Mouse (Mus musculus) kidney, postnatal 0 days (tissue): ENCODE measurements at regions not wholly inside any gene's neighbourhood (a gene's known extent, or its start where the extent isn't known, plus 50 kb on each side); places are given as distances from the start of the nearest gene placed in this dataset.

Experiments used
- ATAC-seq: fragments of 200-750 bp; cut with Nextera tagmentation; replicated peaks from 2 replicates; pipeline ENCODE4 v1.8.0; 2017; ENCODE audit warnings: low read depth, moderate number of reproducible peaks, moderate TSS enrichment, moderate library complexity; ENCODE audit not compliant: low FRiP score
- DNase-seq: peaks from one replicate; pipeline ENCODE4 v3.0.0-alpha.2; 2016; ENCODE audit warnings: low spot score
- H3K27ac ChIP-seq: fragments of 300-500 bp; sonication (generic); 2 replicates; pipeline ENCODE4 v1.5.1; 2014; ENCODE audit warnings: mild to moderate bottlenecking
- H3K27me3 ChIP-seq: fragments of 300-500 bp; sonication (generic); 2 replicates; pipeline ENCODE4 v1.6.1; 2014; ENCODE audit warnings: low read length, mixed read lengths; ENCODE audit not compliant: insufficient read depth
- H3K36me3 ChIP-seq: fragments of 300-500 bp; sonication (generic); 2 replicates; pipeline ENCODE4 v1.6.1; 2014; ENCODE audit warnings: low read length, mixed read lengths; ENCODE audit not compliant: insufficient read depth
- H3K4me1 ChIP-seq: fragments of 300-500 bp; sonication (generic); replicated peaks from 2 replicates; pipeline ENCODE4 v1.6.1; 2014; ENCODE audit warnings: antibody characterized with exemption, low read length, mixed read lengths; ENCODE audit not compliant: insufficient read depth
- H3K4me2 ChIP-seq: fragments of 300-500 bp; sonication (generic); 2 replicates; pipeline ENCODE4 v1.6.1; 2014; ENCODE audit warnings: mild to moderate bottlenecking, low read length, moderate library complexity, mixed read lengths
- H3K4me3 ChIP-seq: fragments of 300-500 bp; sonication (generic); replicated peaks from 2 replicates; pipeline ENCODE4 v1.5.1; 2014; ENCODE audit warnings: low read depth, low read length
- H3K9ac ChIP-seq: fragments of 300-500 bp; sonication (generic); 2 replicates; pipeline ENCODE4 v1.6.1; 2014; ENCODE audit warnings: low read depth, low read length
- H3K9me3 ChIP-seq: fragments of 300-500 bp; sonication (generic); replicated peaks from 2 replicates; pipeline ENCODE4 v1.6.1; 2016; ENCODE audit warnings: low read length, inconsistent platforms, mixed read lengths
- CTCF ChIP-seq: IDR thresholded peaks from 2 replicates; pipeline ENCODE4 v1.5.1; 2016; ENCODE audit warnings: antibody characterized with exemption, low read depth, mild to moderate bottlenecking, moderate library complexity
- WGBS: fragments of 180-500 bp; shearing (Covaris S2); extraction: QIAGEN DNeasy Blood & Tissue Kit; methylation state at CpG from one replicate; pipeline ENCODE4 v1.1.7; 2014; 5-methylcytosine and 5-hydroxymethylcytosine counted together

DNA sequence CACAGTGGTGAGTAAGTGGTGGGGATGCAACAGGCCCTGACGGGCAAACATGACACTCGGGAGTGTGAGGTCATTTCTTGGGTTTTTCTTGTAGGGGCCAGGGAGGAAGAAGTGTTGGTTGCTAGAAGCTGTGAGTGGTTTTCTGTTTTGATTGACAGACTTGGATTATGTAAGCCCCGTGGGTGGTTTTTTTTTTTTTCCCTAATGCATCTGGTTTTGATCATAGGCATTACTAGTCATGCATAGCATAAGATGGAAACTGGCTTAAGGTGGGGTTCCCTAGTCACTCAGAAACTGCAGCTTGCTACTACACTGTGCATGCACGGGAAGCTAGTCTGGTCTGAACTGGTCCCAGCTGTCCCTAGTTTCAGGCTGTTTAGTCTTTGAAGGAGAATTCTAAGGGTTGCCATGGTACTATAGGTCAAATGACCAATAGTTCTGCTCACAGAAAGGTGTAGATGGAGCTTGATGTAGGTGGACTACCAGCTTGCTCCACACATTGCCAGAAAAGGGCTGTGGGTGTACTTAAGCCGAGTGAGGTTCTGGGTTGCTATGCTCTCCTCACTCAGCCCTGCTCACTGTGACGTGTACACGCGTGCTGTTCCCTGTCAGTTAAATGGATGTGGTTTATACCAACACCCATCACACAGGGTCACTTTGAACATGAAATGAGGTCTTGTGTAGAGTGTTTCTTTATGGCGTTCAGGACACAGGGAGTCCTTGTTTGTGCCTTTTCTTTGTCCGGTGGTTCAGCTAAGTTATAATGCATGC lies 301.9 kb downstream of the Fut8 start:
- no peak overlapping the region for H3K27ac ChIP-seq
- WGBS: 83% methylated on average over 10 of the region's 10 CpGs
- no peaks in the 10 kb centered on the region for H3K27me3 ChIP-seq
- H3K4me2 ChIP-seq: no peak overlapping the region
- no peak overlapping the region for H3K4me3 ChIP-seq
- no peak overlapping the region for H3K9ac ChIP-seq
- no peaks in the 10 kb centered on the region for H3K4me1 ChIP-seq
- TF ChIP-seq CTCF: no peak
- no peaks in the 10 kb centered on the region for H3K36me3 ChIP-seq
- ATAC-seq (no peak; the same call in 1 of the 2 replicates), DNase-seq (no peak)
- no peaks in the 10 kb centered on the region for H3K9me3 ChIP-seq

DNA sequence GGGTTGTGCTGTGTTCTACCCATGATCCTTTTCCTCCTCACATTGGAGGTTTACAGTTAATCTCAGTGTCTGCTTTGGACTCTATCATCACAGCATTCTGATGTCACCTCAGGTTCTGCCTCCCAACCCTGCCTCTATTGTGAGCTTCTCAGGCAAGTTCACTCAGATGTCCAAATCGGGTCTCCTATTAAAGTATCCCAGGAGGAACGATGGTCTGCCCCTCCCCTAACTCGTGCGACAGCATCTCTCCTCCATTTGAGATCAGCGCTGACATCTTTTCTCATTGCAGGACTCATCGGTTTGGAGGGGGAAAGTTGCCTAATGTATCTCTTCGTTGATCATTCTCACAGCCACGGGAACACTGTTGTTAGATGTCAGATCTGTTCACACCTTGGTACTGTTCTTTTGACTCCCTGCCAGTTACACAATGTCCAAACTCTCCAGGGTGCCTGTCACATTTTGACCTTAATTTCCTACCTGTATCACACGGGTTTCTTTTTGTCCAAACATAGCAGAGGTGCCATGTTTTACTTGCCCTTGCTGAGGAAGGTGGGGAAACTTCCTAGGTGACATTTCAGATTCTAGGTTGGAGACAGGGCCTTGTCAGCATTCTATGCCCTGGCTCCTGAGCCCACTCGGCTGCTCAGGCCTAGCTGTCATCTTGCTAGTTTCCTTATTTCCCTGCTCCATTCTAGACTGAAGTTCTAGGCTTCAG lies 303.3 kb downstream of the Fut8 start:
- Histone ChIP-seq H3K27me3 (no peaks in the 10 kb centered on the region), H3K36me3 (no peaks in the 10 kb centered on the region), H3K9ac (no peak overlapping the region), H3K27ac (no peak overlapping the region), H3K4me2 (no peak overlapping the region), H3K9me3 (no peaks in the 10 kb centered on the region), H3K4me1 (no peaks in the 10 kb centered on the region), H3K4me3 (no peak overlapping the region)
- TF ChIP-seq CTCF: no peak
- 86% methylated on average over 10 of the region's 10 CpGs for WGBS
- ATAC-seq (no peak), DNase-seq (no peak)

DNA sequence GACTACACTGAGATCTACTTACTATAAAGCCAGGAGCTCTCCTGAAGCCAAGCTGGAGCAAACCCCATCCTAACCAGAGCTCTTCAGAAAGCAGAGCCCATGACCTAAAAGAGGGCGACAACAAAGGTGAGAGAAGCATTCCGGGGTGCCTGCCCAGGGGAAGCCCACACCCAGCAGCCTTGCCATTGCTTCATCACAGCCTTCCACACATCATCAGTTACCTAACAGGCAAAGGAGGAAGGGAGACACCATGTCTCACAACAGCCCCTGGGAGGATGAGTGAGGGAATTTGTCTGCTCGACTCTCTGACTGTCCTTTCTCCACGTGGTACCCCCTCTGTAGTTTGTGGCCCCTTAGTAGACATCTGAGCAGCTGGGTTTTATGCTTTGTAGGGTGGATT lies 303.9 kb downstream of the Fut8 start:
- Histone ChIP-seq H3K27ac (no peak overlapping the region), H3K4me3 (no peak overlapping the region), H3K4me1 (no peaks in the 10 kb centered on the region), H3K9me3 (no peaks in the 10 kb centered on the region), H3K4me2 (no peak overlapping the region), H3K9ac (no peak overlapping the region), H3K36me3 (no peaks in the 10 kb centered on the region), H3K27me3 (no peaks in the 10 kb centered on the region)
- no peak for DNase-seq
- ATAC-seq: no peak
- TF ChIP-seq CTCF: no peak
- WGBS: 83% methylated on average over 4 of the region's 4 CpGs

DNA sequence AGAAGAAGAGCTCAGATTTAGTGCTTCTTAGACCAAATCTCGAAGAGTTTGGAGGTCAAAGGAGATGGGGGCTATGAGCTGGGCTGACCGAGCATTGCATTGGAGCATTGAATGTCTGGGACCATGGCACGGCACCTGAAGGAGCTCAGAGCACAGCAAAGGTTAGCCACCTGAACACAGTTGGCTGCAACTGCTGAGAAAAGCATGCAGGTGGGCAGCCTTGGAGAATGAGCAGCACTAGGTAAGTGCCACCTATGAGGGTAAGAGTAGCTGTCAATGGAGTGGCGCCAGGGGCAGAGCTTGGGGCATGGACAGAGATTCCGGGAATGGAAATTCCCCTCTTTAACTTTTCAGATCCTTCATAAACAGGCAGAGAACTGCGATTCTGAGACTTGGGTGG lies 305.7 kb downstream of the Fut8 start:
- DNase-seq (no peak), ATAC-seq (no peak)
- 79% methylated on average over 6 of the region's 6 CpGs for WGBS
- Histone ChIP-seq H3K36me3 (no peaks in the 10 kb centered on the region), H3K27ac (no peak overlapping the region), H3K9me3 (no peaks in the 10 kb centered on the region), H3K27me3 (no peaks in the 10 kb centered on the region), H3K4me3 (no peak overlapping the region), H3K4me2 (no peak overlapping the region), H3K4me1 (no peaks in the 10 kb centered on the region), H3K9ac (no peak overlapping the region)
- no peak for TF ChIP-seq CTCF

DNA sequence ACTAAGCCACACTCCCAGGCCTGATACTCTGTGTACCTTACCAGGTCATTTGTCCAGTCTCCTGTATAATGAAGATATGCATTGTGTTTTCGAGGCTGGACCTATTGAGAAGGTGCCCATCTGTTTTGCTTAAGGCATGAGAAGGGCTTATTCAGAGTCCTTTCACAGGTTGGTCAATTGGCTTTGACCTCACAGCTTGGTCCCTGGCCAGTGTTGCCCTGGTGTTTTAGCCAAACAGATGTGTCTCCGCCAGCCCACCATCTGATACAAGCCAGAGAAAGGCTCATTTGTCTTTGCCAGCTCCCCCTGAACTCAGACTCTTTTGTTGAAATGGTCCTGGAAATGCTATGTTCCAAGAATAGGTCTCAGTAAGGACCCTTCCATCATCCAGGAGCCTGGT lies 308.2 kb downstream of the Fut8 start:
- DNase-seq (no peak), ATAC-seq (no peak)
- WGBS: 82% methylated on average over 2 of the region's 2 CpGs
- TF ChIP-seq CTCF: no peak
- no peaks in the 10 kb centered on the region for H3K36me3 ChIP-seq
- H3K27me3 ChIP-seq: no peaks in the 10 kb centered on the region
- no peak overlapping the region for H3K27ac ChIP-seq
- no peaks in the 10 kb centered on the region for H3K4me1 ChIP-seq
- H3K9ac ChIP-seq: no peak overlapping the region
- no peak overlapping the region for H3K4me2 ChIP-seq
- H3K4me3 ChIP-seq: no peak overlapping the region
- H3K9me3 ChIP-seq: no peaks in the 10 kb centered on the region

DNA sequence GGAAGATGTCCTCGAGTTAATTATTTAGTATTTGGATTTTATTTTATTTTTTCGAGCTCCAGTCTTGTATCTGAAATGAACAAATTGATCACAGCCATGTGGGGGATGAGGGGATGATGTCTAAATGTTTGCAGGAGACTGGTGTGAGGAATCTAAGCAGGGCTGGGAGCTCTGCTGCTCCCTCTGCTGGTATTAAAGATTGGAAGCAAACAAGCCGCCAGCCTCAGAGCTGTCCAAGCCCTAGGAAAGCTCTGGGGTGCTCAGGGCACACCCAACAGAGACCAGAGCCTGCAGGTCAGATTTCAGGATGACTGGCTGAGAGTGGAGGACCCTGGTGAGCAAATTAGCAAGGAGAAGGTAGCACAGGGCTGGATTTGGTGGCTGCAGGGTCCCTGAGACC lies 330.4 kb downstream of the Fut8 start:
- WGBS: 3% methylated on average over 3 of the region's 3 CpGs
- no peaks in the 10 kb centered on the region for H3K36me3 ChIP-seq
- peak; percentile 82 for DNase-seq
- H3K4me1 ChIP-seq: no peaks in the 10 kb centered on the region
- no peaks in the 10 kb centered on the region for H3K27me3 ChIP-seq
- H3K4me3 ChIP-seq: no peak overlapping the region
- H3K27ac ChIP-seq: no peak overlapping the region
- H3K9ac ChIP-seq: no peak overlapping the region
- ATAC-seq: no peak; the same call in 1 of the 2 replicates
- H3K4me2 ChIP-seq: no peak overlapping the region
- H3K9me3 ChIP-seq: no peaks in the 10 kb centered on the region
- peak; percentile 77 for TF ChIP-seq CTCF
